In genomic region chr17:65798446-65798845, GRCm38 (mm10) we compare ENCODE assay signal across 30 mouse cellular contexts. TPM values are rescaled to one million over a fixed set of nuclear protein-coding genes. Genes with fewer than 3 reads are reported as not detected.
DNase-seq lines count a peak whose midpoint lies in the region; ATAC-seq lines count a peak whose summit lies in the region.
"Had no signal": no experiment of that assay in that cellular context is flagged by ENCODE, and none has a peak within 500 bp of the region (broad histone marks: within the 10 kb centered on the region; RNA-seq: fewer than 3 reads in every experiment).

No protein-coding gene starts in this region.

- 63% methylated on average over 4 of the region's 4 CpGs for WGBS in heart, embryonic 10.5 days
- 80% methylated on average over 4 of the region's 4 CpGs for WGBS in limb, embryonic 10.5 days
- 81% methylated on average over 4 of the region's 4 CpGs for WGBS in hindbrain, embryonic 11.5 days

- H3K9ac ChIP-seq in hindbrain, embryonic 11.5 days (ENCODE audit: low read depth, low read length) = no peak overlapping the region
- H3K9ac ChIP-seq: forebrain, embryonic 13.5 days; heart, embryonic 12.5 days; hindbrain, embryonic 15.5 days; kidney, embryonic 15.5 days; limb, embryonic 13.5 days; neural tube, embryonic 13.5 days had no signal

- H3K36me3 ChIP-seq in heart, embryonic 10.5 days = peaks cover 12% of the 10 kb centered on the region; the same call in 1 of the 2 replicates
- H3K36me3 ChIP-seq in limb, embryonic 10.5 days = peaks cover 22% of the 10 kb centered on the region
- no peaks in the 10 kb centered on the region for H3K36me3 ChIP-seq in hindbrain, embryonic 11.5 days (ENCODE audit: control insufficient read depth, insufficient read depth, low read length)
- H3K36me3 ChIP-seq: hindbrain, embryonic 15.5 days had no signal

- no peaks in the 10 kb centered on the region for H3K27me3 ChIP-seq in heart, embryonic 10.5 days (ENCODE audit: insufficient read depth, poor library complexity, severe bottlenecking)
- no peaks in the 10 kb centered on the region for H3K27me3 ChIP-seq in limb, embryonic 10.5 days (ENCODE audit: low read depth, poor library complexity, severe bottlenecking)
- H3K27me3 ChIP-seq in hindbrain, embryonic 11.5 days (ENCODE audit: control insufficient read depth, insufficient read depth, low read length) = no peaks in the 10 kb centered on the region
- H3K27me3 ChIP-seq: forebrain, embryonic 13.5 days; heart, embryonic 12.5 days; hindbrain, embryonic 15.5 days; kidney, embryonic 15.5 days; limb, embryonic 13.5 days; neural tube, embryonic 13.5 days had no signal

- DNase-seq in heart, adult 11 months = peak; percentile 69
- no peak for DNase-seq in heart, embryonic 10.5 days (ENCODE audit: low spot score)
- DNase-seq in T-cell, adult 2 months (ENCODE audit: low spot score) = peak; percentile 28
- DNase-seq in thymus, postnatal 0 days (ENCODE audit: low spot score) = peak; percentile 68
- peak; percentile 48 for DNase-seq in thymus, postnatal 4 days
- no peak for DNase-seq in limb, embryonic 10.5 days (ENCODE audit: low spot score)
- no peak for DNase-seq in urinary bladder, adult 18-20 months (ENCODE audit: low spot score in 2 of 2)
- no peak for DNase-seq in hindbrain, embryonic 11.5 days (ENCODE audit: low spot score)
- DNase-seq: adrenal gland, adult 2 months; adrenal gland, postnatal 36 days; cerebellum, adult 8-10 months; cerebellum, postnatal 25 days; gastrocnemius, postnatal 10 days; heart, postnatal 10 days; kidney, adult 11 months; kidney, postnatal 36 days; lung, postnatal 4 days; midbrain, embryonic 14.5 days; right cerebral cortex, postnatal 4 days had no signal

- peaks cover 21% of the 10 kb centered on the region for H3K4me1 ChIP-seq in heart, embryonic 10.5 days
- no peaks in the 10 kb centered on the region for H3K4me1 ChIP-seq in limb, embryonic 10.5 days
- no peaks in the 10 kb centered on the region for H3K4me1 ChIP-seq in hindbrain, embryonic 11.5 days (replicated peaks; ENCODE audit: control insufficient read depth, insufficient read depth, low read length)
- H3K4me1 ChIP-seq: limb, embryonic 13.5 days had no signal

- no peak overlapping the region for H3K4me3 ChIP-seq in heart, embryonic 10.5 days
- no peak overlapping the region for H3K4me3 ChIP-seq in limb, embryonic 10.5 days
- no peak overlapping the region for H3K4me3 ChIP-seq in hindbrain, embryonic 11.5 days (ENCODE audit: low read depth, low read length)
- H3K4me3 ChIP-seq: forebrain, embryonic 13.5 days; heart, embryonic 12.5 days; hindbrain, embryonic 15.5 days; kidney, embryonic 15.5 days; layer of hippocampus, adult 2 months; left cerebral cortex, adult 2 months; limb, embryonic 13.5 days; neural tube, embryonic 13.5 days had no signal

- H3K27ac ChIP-seq in heart, embryonic 10.5 days = no peak overlapping the region
- no peak overlapping the region for H3K27ac ChIP-seq in limb, embryonic 10.5 days
- no peak overlapping the region for H3K27ac ChIP-seq in hindbrain, embryonic 11.5 days (ENCODE audit: low read depth, low read length)
- H3K27ac ChIP-seq: forebrain, embryonic 13.5 days; hindbrain, embryonic 15.5 days; kidney, embryonic 15.5 days; layer of hippocampus, adult 2 months; left cerebral cortex, adult 2 months; limb, embryonic 13.5 days; neural tube, embryonic 13.5 days had no signal

- H3K4me2 ChIP-seq in hindbrain, embryonic 11.5 days (replicated peaks; ENCODE audit: low read depth, low read length) = no peak overlapping the region
- H3K4me2 ChIP-seq: forebrain, embryonic 13.5 days; heart, embryonic 12.5 days; hindbrain, embryonic 15.5 days; kidney, embryonic 15.5 days; limb, embryonic 13.5 days; liver, embryonic 11.5 days; neural tube, embryonic 13.5 days had no signal

- no peaks in the 10 kb centered on the region for H3K9me3 ChIP-seq in heart, embryonic 10.5 days
- H3K9me3 ChIP-seq in limb, embryonic 10.5 days (replicated peaks) = no peaks in the 10 kb centered on the region
- H3K9me3 ChIP-seq in hindbrain, embryonic 11.5 days (ENCODE audit: control insufficient read depth, low read length) = no peaks in the 10 kb centered on the region
- H3K9me3 ChIP-seq: forebrain, embryonic 13.5 days; heart, embryonic 12.5 days; hindbrain, embryonic 15.5 days; kidney, embryonic 15.5 days; limb, embryonic 13.5 days; neural tube, embryonic 13.5 days had no signal

- no peak for ATAC-seq in hindbrain, embryonic 11.5 days (ENCODE audit: low FRiP score)
- ATAC-seq: activated CD4-positive, CD25-positive, alpha-beta regulatory T cell, adult 4 months; forebrain, embryonic 13.5 days; inflammation-experienced regulatory T-cells, adult 6 months had no signal

RNA-seq across cellular contexts. Expression of gene Ppp4r1, which starts 16.1 kb away (rescaled TPM):
- 42.9 and 43.2 TPM in 2 replicates for polyA plus RNA-seq in heart, embryonic 10.5 days (2016; fragmentation: Nextera tagmentation; extraction: Ambion mirVana)
- polyA plus RNA-seq in thymus, postnatal 0 days (2015; fragmentation: Nextera tagmentation; extraction: Ambion mirVana) = 19.1 and 19.2 TPM in 2 replicates
- polyA plus RNA-seq in limb, embryonic 10.5 days (2016; fragmentation: Nextera tagmentation; extraction: Ambion mirVana) = 65.1 and 67.5 TPM in 2 replicates
- polyA plus RNA-seq in hindbrain, embryonic 11.5 days (2014; fragmentation: Nextera tagmentation; extraction: Ambion mirVana) = 48.9 and 56.8 TPM in 2 replicates

RNA-seq across cellular contexts. Expression of gene Rab31, which starts 25.9 kb away (rescaled TPM):
- 35.7 and 42.2 TPM in 2 replicates for polyA plus RNA-seq in heart, embryonic 10.5 days (2016; fragmentation: Nextera tagmentation; extraction: Ambion mirVana)
- 5.7 and 6.0 TPM in 2 replicates for polyA plus RNA-seq in thymus, postnatal 0 days (2015; fragmentation: Nextera tagmentation; extraction: Ambion mirVana)
- 51.7 and 52.3 TPM in 2 replicates for polyA plus RNA-seq in limb, embryonic 10.5 days (2016; fragmentation: Nextera tagmentation; extraction: Ambion mirVana)
- polyA plus RNA-seq in hindbrain, embryonic 11.5 days (2014; fragmentation: Nextera tagmentation; extraction: Ambion mirVana) = 74.8 and 82.0 TPM in 2 replicates

Comparison
In these comparisons a context has a peak if more than half of its experiments do, and no peak if none do; other contexts are left out.
1. DNase-seq: peak in heart, adult 11 months (single experiment), T-cell, adult 2 months (single experiment), thymus, postnatal 0 days (single experiment) and thymus, postnatal 4 days (single experiment); none in heart, embryonic 10.5 days (single experiment), limb, embryonic 10.5 days (single experiment), urinary bladder, adult 18-20 months (0 of 2) and hindbrain, embryonic 11.5 days (single experiment).